Mouse (Mus musculus) megakaryocyte, adult 5-6 weeks (primary cell): ENCODE results near the gene Tmem213. TPM values are rescaled to one million over a fixed set of nuclear protein-coding genes. Genes with fewer than 3 reads are reported as not detected.

ENCODE experiments used
- ATAC-seq: 2 replicates; pipeline ENCODE4 v1.8.0; 2016; ENCODE audit warnings: mild to moderate bottlenecking, inconsistent platforms; ENCODE audit not compliant: poor library complexity, severe bottlenecking
- total RNA-seq, 2 experiments: library from RNA; stranded (forward) in 1 of 2; stranded (reverse) in 1 of 2; fragments of 153-499, 151-499 nt in 1 of 2; fragments of 221-1000, 200-1000 nt in 1 of 2; gene quantifications; 2 replicates each; pipeline versions ENCODE4 v1.2.3 to v1.2.4; 2015 to 2017

Tmem213 gene
- total RNA-seq, 2 experiments from 2014 or later: not detected

DNA sequence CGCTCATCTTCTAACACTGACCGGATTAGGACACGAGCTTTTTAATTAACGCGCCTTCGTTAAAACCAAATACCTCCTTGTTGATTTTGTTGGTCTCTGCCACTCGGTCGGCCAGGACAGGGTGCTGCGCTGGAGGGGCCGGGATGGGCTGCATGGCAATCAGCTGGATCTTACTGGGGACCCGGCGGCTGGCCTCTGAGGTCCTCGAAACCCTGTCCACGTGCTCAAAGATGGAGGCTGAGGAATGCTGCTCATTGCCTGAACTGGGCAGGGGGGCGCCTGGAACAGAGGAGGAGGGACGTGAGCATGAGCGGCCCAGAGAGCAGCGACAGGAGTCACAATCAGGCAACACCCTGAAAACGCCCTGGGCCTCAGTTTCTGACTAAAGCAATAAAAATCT lies 40.4 kb downstream of the Tmem213 start:
- no peak for ATAC-seq

DNA sequence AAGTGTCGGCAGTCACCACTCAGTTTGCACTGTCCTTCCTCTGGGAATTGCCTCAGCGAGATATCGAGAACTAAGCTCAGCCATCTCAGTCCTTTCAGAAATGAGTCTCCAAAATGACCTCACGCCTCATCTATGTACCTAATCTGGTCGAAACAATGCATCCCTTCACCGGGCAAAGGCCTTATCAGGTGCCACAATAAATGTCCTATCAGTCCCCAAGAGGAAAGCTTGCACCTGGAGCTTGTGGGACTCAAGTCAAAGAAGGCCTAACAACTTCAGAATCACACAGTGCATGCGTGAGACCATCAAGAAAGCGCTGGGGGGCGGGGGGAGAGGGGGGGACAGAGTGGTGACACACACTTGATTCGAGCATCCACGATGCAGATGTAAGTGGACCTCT lies 43.2 kb downstream of the Tmem213 start:
- ATAC-seq: no peak

DNA sequence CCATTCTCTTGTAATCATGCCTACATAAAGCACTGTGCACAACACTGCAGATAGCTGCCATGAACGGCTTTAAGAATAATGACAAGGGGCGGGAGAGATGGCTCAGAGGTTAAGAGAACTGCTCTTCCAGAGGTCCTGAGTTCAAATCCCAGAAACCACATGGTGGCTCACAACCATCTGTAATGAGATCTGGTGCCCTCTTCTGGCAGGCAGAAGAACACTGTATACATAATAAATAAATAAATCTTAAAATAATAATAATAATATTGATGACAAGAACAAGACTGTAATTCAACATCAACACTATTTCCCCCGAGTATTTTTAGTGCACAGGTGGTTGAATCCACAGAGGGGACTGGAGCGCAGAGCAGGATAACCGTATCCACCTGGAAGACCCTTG lies 47.1 kb downstream of the Tmem213 start:
- ATAC-seq: no peak

DNA sequence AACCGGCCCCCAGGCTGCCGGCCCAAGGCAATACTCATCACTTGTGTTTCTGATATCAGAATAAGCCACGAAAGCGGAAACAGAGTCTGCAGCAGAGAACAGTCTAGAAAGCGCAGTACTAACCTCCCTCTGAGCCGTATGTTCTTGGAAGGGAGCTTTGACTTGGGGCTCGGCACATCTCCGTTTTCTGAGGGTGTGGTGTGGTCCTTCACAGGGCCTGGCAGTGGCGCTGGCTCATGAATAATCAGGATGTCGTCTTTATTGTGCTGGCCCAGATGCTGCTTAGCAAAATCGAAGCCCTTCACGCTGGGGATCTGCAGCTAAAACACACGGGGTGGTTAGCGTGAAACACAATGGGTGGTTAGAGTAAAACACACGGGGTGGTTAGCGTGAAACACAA lies 48.9 kb downstream of the Tmem213 start:
- ATAC-seq: no peak

DNA sequence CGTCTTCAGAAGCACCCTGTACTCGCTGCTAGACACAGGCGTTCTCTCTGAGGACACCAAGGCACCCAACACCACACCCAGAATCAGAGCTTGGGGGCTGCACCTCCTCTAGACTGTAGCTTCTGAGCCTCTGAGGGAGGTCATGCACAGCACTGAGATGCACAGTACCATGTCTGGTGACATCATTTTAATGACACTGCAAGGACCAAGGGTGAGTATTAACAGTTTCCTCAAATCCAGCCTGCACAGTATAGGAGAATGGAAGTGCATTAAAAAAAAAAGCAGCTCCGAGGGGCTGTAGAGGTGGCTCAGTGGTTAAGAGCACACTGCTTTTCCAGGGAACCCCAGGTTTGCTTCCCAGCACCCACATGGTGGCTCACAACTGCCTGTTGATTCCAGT lies 50.5 kb downstream of the Tmem213 start:
- ATAC-seq: no peak

DNA sequence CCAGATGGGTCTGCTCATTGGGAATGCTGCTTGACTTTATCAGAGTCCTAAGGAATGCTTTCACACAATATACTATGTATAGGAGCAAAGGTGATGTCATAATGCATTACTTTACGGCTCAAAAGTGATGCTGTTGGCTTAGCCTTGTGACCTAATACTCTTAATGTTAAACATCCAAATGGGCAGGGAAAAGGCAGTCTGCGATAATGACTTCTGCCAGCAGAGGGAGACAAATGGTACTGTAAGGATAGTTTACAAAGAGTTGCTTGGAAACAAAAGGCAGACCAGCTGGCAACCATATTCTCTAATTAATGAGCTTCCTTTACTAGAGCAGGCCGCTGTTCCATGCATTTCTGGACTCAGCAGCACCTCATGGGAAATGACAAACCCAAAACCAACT lies 51.0 kb downstream of the Tmem213 start:
- peak; percentile 69 for ATAC-seq

DNA sequence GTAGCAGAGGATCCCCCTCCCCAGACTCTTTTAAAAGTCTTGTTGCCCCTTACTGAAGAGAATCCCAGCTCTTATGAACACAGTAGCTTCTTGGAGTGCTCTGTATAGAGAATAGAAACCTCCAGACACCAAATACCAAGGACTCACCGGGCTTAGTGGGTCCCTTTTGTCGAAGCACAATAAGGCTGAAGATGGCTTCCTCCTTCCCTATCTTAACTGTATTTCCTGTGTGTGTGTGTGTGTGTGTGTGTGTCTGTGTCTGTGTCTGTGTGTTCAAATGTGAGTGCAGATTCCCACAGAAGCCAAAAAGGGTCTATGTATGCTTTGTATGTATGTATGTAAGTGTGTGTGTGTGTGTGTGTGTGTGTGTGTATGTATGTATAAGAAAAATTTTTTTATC lies 51.5 kb downstream of the Tmem213 start:
- ATAC-seq: no peak

DNA sequence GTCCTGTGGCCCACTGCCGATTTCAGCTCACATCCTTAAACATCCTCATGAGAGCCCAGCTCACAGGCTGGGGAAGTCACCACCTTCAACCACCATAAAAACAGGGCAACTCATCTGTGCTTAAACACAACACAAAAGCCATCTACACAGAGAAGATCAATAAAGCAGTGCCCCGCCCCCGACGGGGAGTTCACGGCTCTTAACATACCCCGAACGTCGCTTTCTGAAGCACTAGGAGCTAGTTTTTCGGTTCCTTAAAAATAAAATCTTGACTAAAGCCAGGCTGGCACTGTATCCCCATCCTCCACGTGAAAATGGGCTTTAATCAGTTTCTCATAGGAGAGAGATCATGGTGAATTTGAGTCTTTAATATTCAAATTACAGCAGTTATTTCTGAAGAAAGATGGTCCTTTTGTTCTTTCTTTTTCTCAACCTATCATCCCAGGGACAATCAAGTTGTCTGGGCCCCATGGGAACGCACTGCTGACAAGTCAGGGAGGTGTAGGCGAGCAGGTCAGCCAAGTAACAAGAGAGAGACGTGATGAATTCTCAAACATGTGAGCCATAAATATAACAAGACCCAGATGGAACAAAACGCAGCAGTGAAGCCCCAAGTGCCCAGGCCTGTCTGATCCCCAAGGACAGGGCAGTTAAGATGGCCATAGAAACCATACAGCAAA lies 53.9 kb downstream of the Tmem213 start:
- no peak for ATAC-seq

DNA sequence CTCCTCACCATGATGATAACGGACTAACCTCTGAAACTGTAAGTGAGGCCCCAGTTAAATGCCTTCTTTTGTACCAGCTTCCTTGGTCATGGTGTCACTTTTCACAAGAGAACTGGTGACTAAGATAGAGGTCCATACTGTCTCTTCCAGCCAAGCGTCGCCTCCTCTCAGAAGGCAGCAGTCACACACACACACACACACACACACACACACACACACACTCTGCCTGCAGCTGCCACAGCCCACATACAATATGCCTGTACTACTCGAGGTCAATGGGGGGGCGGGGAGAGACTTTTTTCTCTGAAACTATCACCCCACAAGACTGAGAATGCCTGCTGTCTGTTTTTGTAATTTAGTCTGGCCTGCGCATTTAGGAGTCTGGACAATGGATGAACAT lies 55.6 kb downstream of the Tmem213 start:
- ATAC-seq: no peak

DNA sequence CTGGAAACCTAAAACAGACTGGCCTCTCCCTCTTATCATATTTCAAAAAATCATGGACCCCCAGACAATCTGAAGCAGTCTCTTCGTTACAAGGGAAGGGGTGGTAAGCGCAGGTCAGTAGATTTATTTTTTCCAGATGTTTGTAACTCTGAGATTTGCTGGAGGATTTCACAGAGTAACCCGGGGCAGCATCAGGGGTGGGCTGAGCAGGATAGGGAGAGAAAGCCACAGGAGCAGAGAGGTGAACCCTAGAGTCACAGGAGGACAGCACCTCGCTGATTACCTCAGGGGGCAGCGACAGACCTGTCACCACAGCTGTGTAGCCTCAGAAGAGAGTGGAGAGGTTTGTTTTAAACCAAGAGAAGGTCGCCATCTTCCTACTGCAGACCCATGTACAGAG lies 56.3 kb downstream of the Tmem213 start:
- ATAC-seq: no peak

Other genes starting within 250 kb of the Tmem213 start
- gene Trim24, start 238.4 kb upstream of the Tmem213 start, total RNA-seq (2015): 27.0 and 28.0 TPM in 2 replicates
- gene Trim24, start 238.4 kb upstream of the Tmem213 start, total RNA-seq (2017): 17.7 and 21.5 TPM in 2 replicates
- not detected in 2 replicates for gene Svopl, start 62.3 kb upstream of the Tmem213 start, total RNA-seq (2015)
- gene Svopl, start 62.3 kb upstream of the Tmem213 start, total RNA-seq (2017): not detected in 2 replicates
- not detected in 2 replicates for gene Atp6v0a4, start 15.3 kb downstream of the Tmem213 start, total RNA-seq (2015)
- not detected in 2 replicates for gene Atp6v0a4, start 15.3 kb downstream of the Tmem213 start, total RNA-seq (2017)
- 0.21 and 0.42 TPM in 2 replicates for gene D630045J12Rik, start 144.8 kb downstream of the Tmem213 start, total RNA-seq (2015)
- gene D630045J12Rik, start 144.8 kb downstream of the Tmem213 start, total RNA-seq (2017): 0.04 and 0.08 TPM in 2 replicates
- 2.5 and 2.6 TPM in 2 replicates for gene Zc3hav1l, start 190.0 kb downstream of the Tmem213 start, total RNA-seq (2015)
- 1.1 and 1.8 TPM in 2 replicates for gene Zc3hav1l, start 190.0 kb downstream of the Tmem213 start, total RNA-seq (2017)
- gene Zc3hav1, start 245.3 kb downstream of the Tmem213 start, total RNA-seq (2015): 79.7 and 91.7 TPM in 2 replicates
- gene Zc3hav1, start 245.3 kb downstream of the Tmem213 start, total RNA-seq (2017): 74.0 and 79.3 TPM in 2 replicates